8 mouse cellular contexts compared by ENCODE assay signal in the genomic region with DNA sequence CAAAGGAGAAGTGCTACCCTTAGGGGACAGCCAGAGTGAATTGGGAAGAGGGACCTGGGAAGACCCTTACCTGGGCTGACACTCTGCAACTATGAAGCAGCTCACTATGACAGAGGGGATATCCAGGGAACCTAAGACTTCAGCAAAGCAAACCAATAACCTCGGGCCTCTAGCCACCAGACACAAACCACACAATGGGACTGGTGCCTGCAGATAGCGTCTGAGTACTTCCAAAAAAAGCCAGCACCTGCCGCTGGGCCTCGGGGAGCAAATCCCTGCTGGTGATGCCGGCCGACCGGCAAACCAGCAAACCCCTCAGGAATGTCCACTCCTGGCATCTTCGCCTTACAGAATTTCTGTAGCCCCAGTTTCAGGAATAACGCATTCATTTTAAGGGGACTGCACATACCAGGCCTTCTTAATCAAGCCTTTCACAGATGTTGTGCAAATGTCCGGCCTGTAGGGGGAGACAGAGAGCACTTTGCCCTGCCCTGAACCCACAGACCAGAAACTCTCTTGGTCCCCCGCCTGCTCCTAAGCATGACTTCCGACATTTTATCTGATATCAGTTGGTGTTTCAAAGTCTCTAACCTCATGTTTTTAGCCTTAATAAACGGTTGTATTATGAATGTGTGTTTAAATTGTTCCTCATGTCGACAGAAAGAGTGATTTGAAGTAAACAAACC. TPM values are rescaled to one million over a fixed set of nuclear protein-coding genes. Genes with fewer than 3 reads are reported as not detected.
DNase-seq lines count a peak whose midpoint lies in the region; ATAC-seq and TF ChIP-seq lines count a peak whose summit lies in the region.

No protein-coding gene starts in this region.

- TF ChIP-seq CTCF in lung, embryonic 14.5 days (IDR thresholded peaks at IDR 0.05; ENCODE audit: low read depth), result peak; percentile 76

- H3K27ac ChIP-seq in heart, embryonic 16.5 days (ENCODE audit: low read length), result no peak overlapping the region
- no peak overlapping the region for H3K27ac ChIP-seq in heart, embryonic 11.5 days (ENCODE audit: low read depth, low read length)
- H3K27ac ChIP-seq in lung, embryonic 14.5 days (ENCODE audit: low read depth), result no peak overlapping the region

- H3K4me3 ChIP-seq in heart, embryonic 16.5 days (ENCODE audit: low read length), result no peak overlapping the region
- H3K4me3 ChIP-seq in heart, embryonic 11.5 days (ENCODE audit: low read depth, low read length), result no peak overlapping the region
- H3K4me3 ChIP-seq in lung, embryonic 14.5 days (ENCODE audit: low read depth, low read length), result no peak overlapping the region

- 32% methylated on average over 14 of the region's 14 CpGs for WGBS in heart, embryonic 16.5 days
- WGBS in heart, embryonic 11.5 days (ENCODE audit: insufficient replicate concordance), result 23% methylated on average over 14 of the region's 14 CpGs
- 25% methylated on average over 14 of the region's 14 CpGs for WGBS in lung, embryonic 14.5 days

- H3K4me2 ChIP-seq in heart, embryonic 16.5 days (ENCODE audit: low read depth, low read length), result 0 out of 2 replicates have a peak overlapping the region, but pooled peaks have one; percentile 25
- no peak overlapping the region for H3K4me2 ChIP-seq in heart, embryonic 11.5 days
- no peak overlapping the region for H3K4me2 ChIP-seq in lung, embryonic 14.5 days

- H3K36me3 ChIP-seq in heart, embryonic 16.5 days (ENCODE audit: control insufficient read depth, insufficient read depth), result no peaks in the 10 kb centered on the region
- no peaks in the 10 kb centered on the region for H3K36me3 ChIP-seq in heart, embryonic 11.5 days (ENCODE audit: control insufficient read depth, insufficient read depth, low read length)
- H3K36me3 ChIP-seq in lung, embryonic 14.5 days (ENCODE audit: insufficient read depth), result no peaks in the 10 kb centered on the region

- peaks cover 2% of the 10 kb centered on the region; the same call in 1 of the 2 replicates for H3K9me3 ChIP-seq in heart, embryonic 16.5 days (replicated peaks; ENCODE audit: control insufficient read depth, low read length)
- H3K9me3 ChIP-seq in heart, embryonic 11.5 days (replicated peaks; ENCODE audit: control insufficient read depth, low read length), result no peaks in the 10 kb centered on the region
- H3K9me3 ChIP-seq in lung, embryonic 14.5 days (ENCODE audit: low read depth, low read length), result no peaks in the 10 kb centered on the region

- H3K4me1 ChIP-seq in heart, embryonic 16.5 days (ENCODE audit: control insufficient read depth, insufficient read depth, low read length), result no peaks in the 10 kb centered on the region
- H3K4me1 ChIP-seq in heart, embryonic 11.5 days (ENCODE audit: control insufficient read depth, insufficient read depth, low read length), result no peaks in the 10 kb centered on the region; the same call in 1 of the 2 replicates
- no peaks in the 10 kb centered on the region; the same call in 1 of the 2 replicates for H3K4me1 ChIP-seq in lung, embryonic 14.5 days (ENCODE audit: insufficient read depth)

- no peaks in the 10 kb centered on the region; the same call in 1 of the 2 replicates for H3K27me3 ChIP-seq in heart, embryonic 16.5 days (ENCODE audit: control insufficient read depth, insufficient read depth, low read length)
- no peaks in the 10 kb centered on the region for H3K27me3 ChIP-seq in heart, embryonic 11.5 days (ENCODE audit: control insufficient read depth, insufficient read depth, low read length)
- no peaks in the 10 kb centered on the region for H3K27me3 ChIP-seq in lung, embryonic 14.5 days (ENCODE audit: insufficient read depth, low read length)

- DNase-seq in 3T3-L1 (ENCODE audit: low read depth, low spot score) (peak; percentile 6), adipocyte (ENCODE audit: low spot score) (peak; percentile 39)
- peak; percentile 17 for DNase-seq in forelimb bud, embryonic 11.5 days (ENCODE audit: low read depth, low spot score)
- peak; percentile 71 for DNase-seq in lung, embryonic 14.5 days
- no peak for DNase-seq in B cell, adult 2 months
- DNase-seq in frontal cortex, postnatal 10 days (ENCODE audit: low spot score in 2 of 2), result no peak

- ATAC-seq in heart, embryonic 16.5 days (replicated peaks; ENCODE audit: extremely low read depth, insufficient read depth, low FRiP score), result no peak
- ATAC-seq in heart, embryonic 11.5 days (replicated peaks; ENCODE audit: insufficient number of reproducible peaks, low FRiP score, low TSS enrichment), result no peak
- ATAC-seq in lung, embryonic 14.5 days (ENCODE audit: insufficient read depth), result no peak

- H3K9ac ChIP-seq in heart, embryonic 16.5 days (ENCODE audit: low read length), result no peak overlapping the region
- no peak overlapping the region for H3K9ac ChIP-seq in heart, embryonic 11.5 days (ENCODE audit: low read depth, low read length)
- no peak overlapping the region for H3K9ac ChIP-seq in lung, embryonic 14.5 days

RNA-seq across cellular contexts. Expression of a gene that starts 28.7 kb away (rescaled TPM):
- polyA plus RNA-seq in heart, embryonic 16.5 days (2015; fragmentation: Nextera tagmentation; extraction: Ambion mirVana), result 0.07 and 0.24 TPM in 2 replicates
- 0.13 and 0.27 TPM in 2 replicates for polyA plus RNA-seq in heart, embryonic 11.5 days (2014; fragmentation: Nextera tagmentation; extraction: Ambion mirVana)
- polyA plus RNA-seq in lung, embryonic 14.5 days (2014; fragmentation: Nextera tagmentation; extraction: Ambion mirVana), result 0.17 and 0.28 TPM in 2 replicates

Comparison
In these comparisons a context has a peak if more than half of its experiments do, and no peak if none do; other contexts are left out.
1. DNase-seq: peak in 3T3-L1 (single experiment), adipocyte (single experiment), forelimb bud, embryonic 11.5 days (single experiment) and lung, embryonic 14.5 days (single experiment); none in B cell, adult 2 months (0 of 2) and frontal cortex, postnatal 10 days (0 of 2).